ENCODE assay signal across 8 mouse cellular contexts in the genomic region with DNA sequence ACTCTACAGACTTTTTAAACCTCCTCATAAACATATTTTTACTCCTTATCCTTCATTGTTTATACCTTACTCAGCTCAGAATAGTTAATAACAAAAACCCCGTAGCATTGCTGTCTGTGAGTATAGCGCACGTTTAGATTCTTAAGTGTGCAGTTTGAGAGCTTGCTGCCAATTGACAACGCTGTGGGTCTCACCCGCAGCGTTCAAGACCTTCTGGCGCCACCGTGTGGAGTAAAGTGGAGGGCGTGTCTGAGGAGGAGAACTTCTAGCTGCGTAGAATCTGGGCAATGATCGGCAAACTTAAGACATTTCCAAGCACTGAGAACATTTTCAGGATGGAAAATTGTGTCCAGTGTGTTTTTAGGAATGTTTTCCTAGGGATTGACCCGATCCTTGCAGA.
A peak's percentile ranks its signal among the peaks of the same experiment; 100 is the strongest.
DNase-seq lines count a peak whose midpoint lies in the region; ATAC-seq lines count a peak whose summit lies in the region.

No protein-coding gene starts in this region.

- peak; percentile 97 for ATAC-seq in granulocyte monocyte progenitor cell, adult 5-6 weeks (replicated peaks; ENCODE audit: poor library complexity, severe bottlenecking)
- peak; percentile 46; the same call in 1 of the 2 replicates for ATAC-seq in neutrophil, adult 5-6 weeks (ENCODE audit: extremely low read depth, insufficient number of reproducible peaks, low FRiP score, poor library complexity, severe bottlenecking)

- DNase-seq in B cell, adult 2 months = peak; percentile 77 to 79
- DNase-seq in adrenal gland, adult 2 months = peak; percentile 86
- DNase-seq in embryo, embryonic 11 days = peak; percentile 87
- peak; percentile 73 to 88 for DNase-seq in kidney, postnatal 25 days
- peak; percentile 76 to 82 for DNase-seq in lung, adult 18-20 months
- DNase-seq in testis, postnatal 10 days (ENCODE audit: low spot score) = peak; percentile 92

Comparison
In these comparisons a context has a peak if more than half of its experiments do, and no peak if none do; other contexts are left out.
1. Peak in every context shown above with its lines: DNase-seq and ATAC-seq.